Mouse (Mus musculus): ENCODE data around the gene Cd33. TPM values are rescaled to one million over a fixed set of nuclear protein-coding genes. Genes with fewer than 3 reads are reported as not detected.

The Cd33 gene
- total and polyA plus RNA-seq, 3 experiments: 2.4 to 7.9 (median 3.5) TPM

DNA sequence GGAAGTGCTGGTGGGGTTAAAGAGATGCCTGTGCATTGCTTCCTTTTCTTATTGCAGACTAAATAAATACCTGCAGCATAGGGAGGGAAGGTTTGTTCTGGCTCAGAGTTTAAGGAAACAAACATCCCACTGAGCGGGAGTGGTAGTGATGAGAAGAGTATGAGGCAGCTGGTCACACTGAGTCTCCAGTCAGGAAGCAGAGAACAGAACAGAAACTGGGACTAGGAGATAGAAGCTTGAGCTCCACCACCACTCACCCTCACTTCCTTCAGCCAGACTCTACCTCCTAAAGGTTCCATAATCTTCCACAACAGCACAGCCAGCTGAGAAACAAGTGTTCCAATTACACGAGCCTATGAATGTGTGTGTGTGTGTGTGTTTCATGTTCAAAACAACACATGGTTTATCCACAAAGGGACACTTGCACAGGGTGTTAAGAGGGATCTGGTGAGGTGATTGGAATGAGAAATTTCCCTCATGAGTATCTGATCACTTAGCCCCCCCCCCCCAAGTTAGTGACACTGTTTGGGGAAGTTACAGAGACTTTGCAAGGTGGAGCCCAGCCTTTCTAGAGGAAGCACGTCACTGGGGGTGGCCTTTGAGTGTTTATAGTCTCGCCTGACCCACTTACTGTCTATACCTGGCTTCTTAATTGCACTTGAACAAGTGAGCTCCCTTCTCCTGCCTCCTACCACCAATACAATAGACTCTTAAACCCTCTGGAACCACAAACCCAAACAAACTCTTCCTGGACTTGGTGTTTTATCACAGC lies 32.3 kb downstream of the Cd33 start:
- H3K27ac ChIP-seq: no peak overlapping the region
- intact Hi-C loops (cut with DNase I): no loop called here
- DNase-seq: no peak
- H3K4me1 ChIP-seq (ENCODE audit: control insufficient read depth, insufficient read depth, low read length): no peaks in the 10 kb centered on the region
- no peaks in the 10 kb centered on the region for H3K36me3 ChIP-seq (ENCODE audit: control insufficient read depth, insufficient read depth, low read length)
- H3K79me2 ChIP-seq (replicated peaks; ENCODE audit: control insufficient read depth, insufficient read depth, low read length): no peaks in the 10 kb centered on the region
- TF ChIP-seq POLR2A (IDR thresholded peaks at IDR 0.05; ENCODE audit: insufficient read depth, low read depth, low read length) (no peak), EP300 (IDR thresholded peaks at IDR 0.05; ENCODE audit: insufficient read depth, low read depth, low read length) (no peak), CTCF (IDR thresholded peaks at IDR 0.05) (no peak)
- H3K27me3 ChIP-seq (ENCODE audit: control insufficient read depth, insufficient read depth, low read length): no peaks in the 10 kb centered on the region
- 43% methylated on average over 4 of the region's 4 CpGs for WGBS
- no peak overlapping the region for H3K4me3 ChIP-seq
- H3K9ac ChIP-seq (ENCODE audit: low read depth, low read length): no peak overlapping the region

DNA sequence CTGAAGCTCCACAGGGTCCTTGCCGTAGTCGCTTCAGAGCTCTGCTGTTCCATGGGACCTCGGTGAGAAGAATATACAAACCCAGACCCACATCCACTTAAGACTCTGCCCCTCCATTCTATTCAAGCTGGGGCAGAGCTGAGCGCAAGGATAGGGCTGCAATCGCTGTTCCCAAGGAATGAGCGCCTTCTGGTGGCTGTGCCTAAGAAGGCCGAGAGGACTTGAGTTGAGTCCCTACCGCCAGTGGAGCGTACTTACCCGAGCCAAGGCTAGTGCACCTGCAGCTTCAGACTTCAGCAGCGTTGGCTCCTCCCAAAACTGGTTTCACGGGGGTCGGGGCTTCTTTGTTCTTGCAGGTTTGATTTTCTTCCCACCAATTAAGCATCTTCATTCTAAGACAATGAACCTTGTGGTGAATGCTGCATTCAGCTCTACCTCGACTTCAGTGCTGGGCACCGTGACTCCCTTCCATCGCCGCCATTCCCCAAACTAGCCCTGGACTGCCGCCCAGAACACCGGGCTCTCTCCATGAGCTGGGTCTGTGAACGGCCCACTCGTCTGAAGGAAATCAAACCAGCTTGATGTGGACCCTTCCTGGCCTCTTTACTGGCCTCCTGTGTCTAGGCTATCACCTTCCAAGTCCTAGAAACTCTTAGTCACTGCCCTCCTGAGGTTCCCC lies 48.7 kb downstream of the Cd33 start:
- DNase-seq: no peak
- Histone ChIP-seq H3K9ac (ENCODE audit: low read depth, low read length) (no peak overlapping the region), H3K4me3 (no peak overlapping the region), H3K4me1 (ENCODE audit: control insufficient read depth, insufficient read depth, low read length) (no peaks in the 10 kb centered on the region), H3K27ac (no peak overlapping the region), H3K79me2 (replicated peaks; ENCODE audit: control insufficient read depth, insufficient read depth, low read length) (no peaks in the 10 kb centered on the region), H3K36me3 (ENCODE audit: control insufficient read depth, insufficient read depth, low read length) (no peaks in the 10 kb centered on the region), H3K27me3 (ENCODE audit: control insufficient read depth, insufficient read depth, low read length) (no peaks in the 10 kb centered on the region)
- intact Hi-C loops (cut with DNase I): no loop called here
- TF ChIP-seq EP300 (IDR thresholded peaks at IDR 0.05; ENCODE audit: insufficient read depth, low read depth, low read length) (no peak), CTCF (IDR thresholded peaks at IDR 0.05) (peak; percentile 58), POLR2A (IDR thresholded peaks at IDR 0.05; ENCODE audit: insufficient read depth, low read depth, low read length) (no peak)
- 18% methylated on average over 21 of the region's 21 CpGs for WGBS

DNA sequence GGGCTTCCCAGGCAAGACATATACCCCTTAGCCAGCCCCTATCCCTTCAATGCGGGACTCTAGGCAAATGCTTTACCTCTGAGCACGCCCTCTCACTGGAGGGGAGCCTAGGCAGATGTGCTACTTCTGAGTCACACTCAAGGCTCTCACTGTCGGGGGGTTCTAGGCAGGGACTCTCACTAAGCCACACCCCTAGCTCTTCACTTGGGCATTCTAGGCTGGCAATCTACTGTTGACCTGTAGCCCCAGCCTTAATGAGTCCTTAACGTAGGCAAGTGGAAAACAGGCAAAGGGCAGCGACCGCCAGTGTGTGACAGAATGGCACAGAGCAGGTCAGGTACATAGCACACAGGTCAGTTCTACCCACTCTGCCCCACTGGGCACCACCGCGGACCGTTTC lies 53.4 kb downstream of the Cd33 start:
- no peak for TF ChIP-seq CTCF (IDR thresholded peaks at IDR 0.05)
- no peak for TF ChIP-seq POLR2A (IDR thresholded peaks at IDR 0.05; ENCODE audit: insufficient read depth, low read depth, low read length)
- no peak for TF ChIP-seq EP300 (IDR thresholded peaks at IDR 0.05; ENCODE audit: insufficient read depth, low read depth, low read length)
- no peak overlapping the region for H3K4me3 ChIP-seq
- no peak for DNase-seq
- peaks cover 3% of the 10 kb centered on the region; the same call in 1 of the 2 replicates for H3K27me3 ChIP-seq (ENCODE audit: control insufficient read depth, insufficient read depth, low read length)
- 57% methylated on average over 9 of the region's 9 CpGs for WGBS
- H3K9ac ChIP-seq (ENCODE audit: low read depth, low read length): no peak overlapping the region
- H3K36me3 ChIP-seq (ENCODE audit: control insufficient read depth, insufficient read depth, low read length): no peaks in the 10 kb centered on the region
- no peaks in the 10 kb centered on the region for H3K79me2 ChIP-seq (replicated peaks; ENCODE audit: control insufficient read depth, insufficient read depth, low read length)
- intact Hi-C loops (cut with DNase I): no loop called here
- H3K4me1 ChIP-seq (ENCODE audit: control insufficient read depth, insufficient read depth, low read length): no peaks in the 10 kb centered on the region
- H3K27ac ChIP-seq: no peak overlapping the region

- Histone ChIP-seq H3K36me3 (ENCODE audit: control insufficient read depth, insufficient read depth, low read length) (no peaks in the 10 kb centered on the region), H3K79me2 (replicated peaks; ENCODE audit: control insufficient read depth, insufficient read depth, low read length) (no peaks in the 10 kb centered on the region), H3K27ac (no peak overlapping the region), H3K9ac (ENCODE audit: low read depth, low read length) (no peak overlapping the region), H3K4me3 (no peak overlapping the region), H3K4me1 (ENCODE audit: control insufficient read depth, insufficient read depth, low read length) (no peaks in the 10 kb centered on the region), H3K27me3 (ENCODE audit: control insufficient read depth, insufficient read depth, low read length) (peaks cover 3% of the 10 kb centered on the region; the same call in 1 of the 2 replicates)
- WGBS: 3% methylated on average over 9 of the region's 13 CpGs
- intact Hi-C loops (cut with DNase I): no loop called here
- peak; percentile 23 to 30 for DNase-seq
- no peak for TF ChIP-seq EP300 (IDR thresholded peaks at IDR 0.05; ENCODE audit: insufficient read depth, low read depth, low read length)
- no peak for TF ChIP-seq CTCF (IDR thresholded peaks at IDR 0.05)
- TF ChIP-seq POLR2A (IDR thresholded peaks at IDR 0.05; ENCODE audit: insufficient read depth, low read depth, low read length): no peak
Observed at GRCm38 (mm10) chr7:43490182-43490584, 54.0 kb downstream of the Cd33 start.

DNA sequence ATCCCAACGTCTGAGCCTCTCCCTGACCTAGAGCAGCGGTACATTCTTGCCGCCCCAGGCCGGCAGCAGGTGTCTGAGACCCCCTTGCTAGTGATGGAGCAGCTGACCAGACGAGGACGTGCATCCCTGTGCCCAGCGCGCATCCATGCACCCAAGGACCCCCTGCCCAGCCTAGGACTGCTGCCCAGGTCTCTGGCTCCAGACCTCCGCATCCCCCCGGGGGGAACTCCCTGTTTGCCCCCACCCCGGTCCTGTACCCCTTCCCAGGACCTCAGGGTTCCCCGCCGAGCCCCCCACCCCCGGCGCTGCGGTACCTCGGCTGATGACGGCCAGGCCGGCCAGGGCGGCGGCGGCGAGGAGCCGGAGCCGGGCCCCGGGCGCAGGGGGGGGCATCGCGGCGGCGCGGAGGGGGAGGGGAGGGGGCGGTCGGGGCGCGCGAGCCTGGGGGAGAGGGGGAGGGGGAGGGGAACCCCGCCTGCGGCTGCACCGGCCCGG lies 54.5 kb downstream of the Cd33 start, which contains the start of gene Iglon5:
Iglon5 (minus strand) TSS at position 445 of the 495 bp plus-strand sequence.
- no peaks in the 10 kb centered on the region for H3K4me1 ChIP-seq (ENCODE audit: control insufficient read depth, insufficient read depth, low read length)
- WGBS: 4% methylated on average over 19 of the region's 41 CpGs
- H3K9ac ChIP-seq (ENCODE audit: low read depth, low read length): no peak within 1 kb of the TSS
- no peak within 1 kb of the TSS for H3K27ac ChIP-seq
- no peak within 1 kb of the TSS for H3K4me3 ChIP-seq
- H3K79me2 ChIP-seq (replicated peaks; ENCODE audit: control insufficient read depth, insufficient read depth, low read length): no peaks in the 10 kb centered on the region
- intact Hi-C loops (cut with DNase I): no loop called here
- TF ChIP-seq CTCF (IDR thresholded peaks at IDR 0.05) (no peak), EP300 (IDR thresholded peaks at IDR 0.05; ENCODE audit: insufficient read depth, low read depth, low read length) (no peak), POLR2A (IDR thresholded peaks at IDR 0.05; ENCODE audit: insufficient read depth, low read depth, low read length) (no peak)
- DNase-seq: peak in 1 of 2 experiments; percentile 15
- H3K36me3 ChIP-seq (ENCODE audit: control insufficient read depth, insufficient read depth, low read length): no peaks in the 10 kb centered on the region
- peaks cover 3% of the 10 kb centered on the region; the same call in 1 of the 2 replicates for H3K27me3 ChIP-seq (ENCODE audit: control insufficient read depth, insufficient read depth, low read length)
